Mouse (Mus musculus): ENCODE measurements around the gene Grid2ip. TPM values are rescaled to one million over a fixed set of nuclear protein-coding genes. Genes with fewer than 3 reads are reported as not detected.
A peak's percentile ranks its signal among the peaks of the same experiment; 100 is the strongest.

Gene Grid2ip
- 38.5 and 52.1 TPM in 2 replicates for polyA plus RNA-seq (2012; rRNA removed)

- Histone ChIP-seq H3K4me3 (replicated peaks; ENCODE audit: insufficient read depth, low read depth, low read length) (no peak within 1 kb of the TSS), H3K4me1 (ENCODE audit: control insufficient read depth, insufficient read depth, low read length) (no peaks in the 10 kb centered on the region; the same call in 1 of the 2 replicates), H3K27ac (ENCODE audit: insufficient read depth, low read length) (no peak within 1 kb of the TSS), H3K27me3 (ENCODE audit: control insufficient read depth, insufficient read depth, low read length) (no peaks in the 10 kb centered on the region; the same call in 1 of the 2 replicates)
- WGBS = 43% methylated on average over 17 of the region's 17 CpGs
- no peak for DNase-seq
- TF ChIP-seq POLR2A (IDR thresholded peaks at IDR 0.05; ENCODE audit: borderline replicate concordance, insufficient read depth, low read length) (no peak), CTCF (IDR thresholded peaks at IDR 0.05; ENCODE audit: borderline replicate concordance, insufficient read depth, low read depth, low read length) (no peak)
These were observed at the start of gene Grid2ip for GRCm38 (mm10) chr5:143356686-143357388. Gene Grid2ip (plus strand): TSS chr5:143357338.

- H3K27ac ChIP-seq (ENCODE audit: insufficient read depth, low read length) = no peak overlapping the region
- TF ChIP-seq POLR2A (IDR thresholded peaks at IDR 0.05; ENCODE audit: borderline replicate concordance, insufficient read depth, low read length) (no peak), CTCF (IDR thresholded peaks at IDR 0.05; ENCODE audit: borderline replicate concordance, insufficient read depth, low read depth, low read length) (no peak)
- no peak overlapping the region for H3K4me3 ChIP-seq (replicated peaks; ENCODE audit: insufficient read depth, low read depth, low read length)
- H3K27me3 ChIP-seq (ENCODE audit: control insufficient read depth, insufficient read depth, low read length) = no peaks in the 10 kb centered on the region
- WGBS = 88% methylated on average over 5 of the region's 5 CpGs
- DNase-seq = no peak
- peaks cover 17% of the 10 kb centered on the region for H3K4me1 ChIP-seq (ENCODE audit: control insufficient read depth, insufficient read depth, low read length)
These were observed 48.3 kb upstream of the Grid2ip start for GRCm38 (mm10) chr5:143308825-143309224.

GRCm38 (mm10) chr5:143309916-143310315, 47.2 kb upstream of the Grid2ip start:
- no peak overlapping the region for H3K27ac ChIP-seq (ENCODE audit: insufficient read depth, low read length)
- TF ChIP-seq POLR2A (IDR thresholded peaks at IDR 0.05; ENCODE audit: borderline replicate concordance, insufficient read depth, low read length) (no peak), CTCF (IDR thresholded peaks at IDR 0.05; ENCODE audit: borderline replicate concordance, insufficient read depth, low read depth, low read length) (no peak)
- no peak for DNase-seq
- peaks cover 17% of the 10 kb centered on the region for H3K4me1 ChIP-seq (ENCODE audit: control insufficient read depth, insufficient read depth, low read length)
- no peaks in the 10 kb centered on the region for H3K27me3 ChIP-seq (ENCODE audit: control insufficient read depth, insufficient read depth, low read length)
- no peak overlapping the region for H3K4me3 ChIP-seq (replicated peaks; ENCODE audit: insufficient read depth, low read depth, low read length)
- 98% methylated on average over 7 of the region's 7 CpGs for WGBS

GRCm38 (mm10) chr5:143311886-143312285, 45.3 kb upstream of the Grid2ip start:
- 34% methylated on average over 8 of the region's 8 CpGs for WGBS

GRCm38 (mm10) chr5:143314183-143314729, 42.9 kb upstream of the Grid2ip start:
- no peaks in the 10 kb centered on the region for H3K27me3 ChIP-seq (ENCODE audit: control insufficient read depth, insufficient read depth, low read length)
- H3K4me1 ChIP-seq (ENCODE audit: control insufficient read depth, insufficient read depth, low read length) = peaks cover 9% of the 10 kb centered on the region; the same call in 1 of the 2 replicates
- H3K4me3 ChIP-seq (replicated peaks; ENCODE audit: insufficient read depth, low read depth, low read length) = peak overlapping the region; percentile 72
- WGBS = 2% methylated on average over 16 of the region's 16 CpGs
- peak overlapping the region; percentile 31 for H3K27ac ChIP-seq (ENCODE audit: insufficient read depth, low read length)
- TF ChIP-seq POLR2A (IDR thresholded peaks at IDR 0.05; ENCODE audit: borderline replicate concordance, insufficient read depth, low read length) (no peak), CTCF (IDR thresholded peaks at IDR 0.05; ENCODE audit: borderline replicate concordance, insufficient read depth, low read depth, low read length) (no peak)
- no peak for DNase-seq

More at GRCm38 (mm10) chr5:143311886-143312285, 45.3 kb upstream of the Grid2ip start:
- no peak overlapping the region for H3K27ac ChIP-seq (ENCODE audit: insufficient read depth, low read length)
- H3K4me3 ChIP-seq (replicated peaks; ENCODE audit: insufficient read depth, low read depth, low read length) = no peak overlapping the region
- peak; percentile 74 to 84 for DNase-seq
- no peaks in the 10 kb centered on the region for H3K27me3 ChIP-seq (ENCODE audit: control insufficient read depth, insufficient read depth, low read length)
- TF ChIP-seq CTCF (IDR thresholded peaks at IDR 0.05; ENCODE audit: borderline replicate concordance, insufficient read depth, low read depth, low read length) = peak; percentile 92
- no peak for TF ChIP-seq POLR2A (IDR thresholded peaks at IDR 0.05; ENCODE audit: borderline replicate concordance, insufficient read depth, low read length)
- peaks cover 17% of the 10 kb centered on the region for H3K4me1 ChIP-seq (ENCODE audit: control insufficient read depth, insufficient read depth, low read length)

- WGBS = 1% methylated on average over 101 of the region's 101 CpGs
- peak within 1 kb of the TSS; percentile 31 for H3K27ac ChIP-seq (ENCODE audit: insufficient read depth, low read length)
- H3K4me3 ChIP-seq (replicated peaks; ENCODE audit: insufficient read depth, low read depth, low read length) = peak within 1 kb of the TSS; percentile 72
- TF ChIP-seq CTCF (IDR thresholded peaks at IDR 0.05; ENCODE audit: borderline replicate concordance, insufficient read depth, low read depth, low read length) = peak; percentile 68
- TF ChIP-seq POLR2A (IDR thresholded peaks at IDR 0.05; ENCODE audit: borderline replicate concordance, insufficient read depth, low read length) = peak; percentile 49; the same call in 1 of the 2 replicates
- H3K4me1 ChIP-seq (ENCODE audit: control insufficient read depth, insufficient read depth, low read length) = peaks cover 9% of the 10 kb centered on the region; the same call in 1 of the 2 replicates
- H3K27me3 ChIP-seq (ENCODE audit: control insufficient read depth, insufficient read depth, low read length) = no peaks in the 10 kb centered on the region
- peak; percentile 88 to 92 for DNase-seq
These were observed 42.2 kb upstream of the Grid2ip start, which contains the start of gene E130309D02Rik for GRCm38 (mm10) chr5:143314730-143315513. Gene E130309D02Rik (minus strand): TSS chr5:143315360.

- DNase-seq = no peak
- Histone ChIP-seq H3K27me3 (ENCODE audit: control insufficient read depth, insufficient read depth, low read length) (no peaks in the 10 kb centered on the region), H3K4me1 (ENCODE audit: control insufficient read depth, insufficient read depth, low read length) (peaks cover 9% of the 10 kb centered on the region; the same call in 1 of the 2 replicates), H3K27ac (ENCODE audit: insufficient read depth, low read length) (no peak overlapping the region), H3K4me3 (replicated peaks; ENCODE audit: insufficient read depth, low read depth, low read length) (no peak overlapping the region)
- WGBS = 17% methylated on average over 8 of the region's 8 CpGs
- TF ChIP-seq CTCF (IDR thresholded peaks at IDR 0.05; ENCODE audit: borderline replicate concordance, insufficient read depth, low read depth, low read length) (no peak), POLR2A (IDR thresholded peaks at IDR 0.05; ENCODE audit: borderline replicate concordance, insufficient read depth, low read length) (no peak)
These were observed 41.6 kb upstream of the Grid2ip start for GRCm38 (mm10) chr5:143315514-143315888.

All from cerebellum, adult 2 months (tissue).